Mouse (Mus musculus): ENCODE measurements around the gene Ezr.

The Ezr gene

DNA sequence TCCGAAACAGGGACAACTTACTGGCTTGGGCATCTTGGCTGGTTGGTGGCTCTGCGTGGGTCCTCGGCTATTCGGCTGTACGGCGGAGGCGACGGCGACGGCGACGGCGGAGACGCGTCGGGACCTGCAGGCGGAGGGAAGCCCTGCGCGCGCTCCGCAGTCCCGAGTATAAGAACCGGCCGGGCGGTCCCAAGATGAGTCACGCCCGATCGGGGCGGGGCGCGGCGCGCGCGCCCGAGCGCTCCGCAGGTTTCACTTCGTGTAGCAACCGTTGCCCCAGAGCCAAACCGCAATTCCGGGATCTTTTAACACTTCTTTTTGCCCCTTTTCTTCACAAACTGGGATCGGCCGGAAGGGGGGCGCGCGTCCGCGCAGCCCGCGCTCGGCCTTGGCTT lies at the start of gene Ezr:
TSS of gene Ezr (minus strand) at position 174 of the 395 bp plus-strand sequence.
- peak; percentile 82 for DNase-seq (ENCODE audit: low read depth, low spot score)

DNA sequence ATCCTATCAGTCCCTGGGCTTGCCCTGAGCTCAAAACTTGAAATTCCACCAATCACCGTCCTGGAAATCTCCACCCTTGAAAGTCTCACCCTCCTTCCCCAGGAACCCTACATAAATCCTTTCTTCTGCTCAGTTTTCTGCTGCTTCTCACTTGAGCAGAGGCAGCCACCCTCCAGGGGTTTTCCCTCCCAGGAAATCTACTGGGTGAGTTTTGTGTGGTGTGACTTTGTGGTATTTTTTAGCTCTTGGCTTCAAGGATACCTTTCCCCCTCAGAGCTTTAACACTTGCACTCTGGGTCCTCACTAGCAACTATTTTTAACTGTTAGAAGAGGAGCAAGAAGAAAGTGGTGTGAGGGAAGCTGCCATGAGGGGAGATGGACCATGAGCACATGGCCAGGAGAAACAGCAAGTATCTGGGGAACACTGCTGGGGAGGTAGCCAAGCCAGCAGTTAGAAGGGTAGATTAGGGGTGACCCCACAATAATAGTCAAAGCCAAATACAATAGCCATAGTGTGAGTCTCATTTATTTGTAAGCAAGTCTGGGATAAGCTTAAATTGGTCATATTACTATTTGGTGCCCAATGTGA lies 47.5 kb upstream of the Ezr start:
- DNase-seq (ENCODE audit: low read depth, low spot score): no peak

DNA sequence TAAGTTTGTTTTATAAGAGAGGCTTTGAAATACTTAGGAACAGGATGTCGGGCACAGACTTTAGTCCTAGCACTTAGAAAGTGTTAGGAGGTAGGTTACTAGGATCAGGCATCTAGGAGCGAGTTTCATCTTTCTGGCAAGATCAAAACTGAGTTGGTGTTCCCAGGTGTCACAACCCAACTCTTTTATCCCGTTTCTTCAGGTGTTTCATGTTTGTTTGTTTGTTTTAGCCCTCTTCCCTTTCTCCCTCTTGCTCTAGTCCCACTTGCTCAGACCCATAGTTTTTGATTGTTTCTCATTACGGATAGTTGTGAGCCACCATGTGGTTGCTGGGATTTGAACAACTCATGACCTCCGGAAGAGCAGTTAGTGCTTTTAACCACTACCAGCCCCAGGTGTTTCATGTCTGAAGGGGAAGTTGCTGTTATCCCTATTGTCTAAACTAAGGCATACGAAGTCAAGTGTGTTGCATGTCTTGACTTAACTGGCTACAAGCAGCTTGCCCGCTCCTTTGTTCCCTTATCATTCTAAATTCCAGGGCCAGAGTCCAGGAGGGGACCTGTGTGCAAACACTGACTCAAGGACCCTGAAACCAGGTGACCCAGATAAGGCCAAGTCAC lies 46.1 kb upstream of the Ezr start:
- DNase-seq (ENCODE audit: low read depth, low spot score): no peak

DNA sequence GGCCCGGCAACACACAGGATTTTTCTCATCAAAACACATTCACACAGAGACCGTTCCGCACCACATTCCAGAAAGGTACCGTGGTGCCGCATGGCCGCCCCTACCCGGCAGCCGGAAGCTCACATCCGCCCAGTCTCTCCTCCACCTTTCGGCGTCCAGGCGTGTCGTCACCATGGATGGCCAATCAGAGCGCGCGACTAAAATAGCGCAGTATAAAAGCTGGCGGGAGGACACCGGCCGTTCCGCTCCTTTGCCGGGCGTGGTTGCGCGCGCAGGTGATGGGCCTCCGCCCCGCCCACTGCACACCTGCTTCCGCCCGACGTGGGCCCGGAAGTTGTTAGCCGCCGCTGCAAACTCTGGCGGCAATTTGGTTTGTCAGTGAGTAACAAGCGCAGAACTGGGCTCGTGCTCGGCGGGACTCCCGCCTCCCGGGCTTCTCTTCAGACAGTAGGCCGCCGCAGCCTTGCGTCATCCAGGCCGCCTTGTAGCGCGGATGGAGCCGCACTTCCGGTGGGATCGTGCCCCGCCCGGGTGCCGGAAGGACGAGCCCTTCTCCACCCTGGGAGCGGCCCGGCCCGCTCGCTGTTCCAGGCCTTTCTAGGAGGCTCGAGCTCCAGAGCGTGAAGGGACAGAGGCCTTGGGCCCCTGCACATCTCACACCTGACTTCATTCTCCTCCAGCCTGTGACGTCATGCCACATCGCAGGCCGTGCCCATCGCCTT lies 45.3 kb upstream of the Ezr start:
- peak; percentile 96 for DNase-seq (ENCODE audit: low read depth, low spot score)

DNA sequence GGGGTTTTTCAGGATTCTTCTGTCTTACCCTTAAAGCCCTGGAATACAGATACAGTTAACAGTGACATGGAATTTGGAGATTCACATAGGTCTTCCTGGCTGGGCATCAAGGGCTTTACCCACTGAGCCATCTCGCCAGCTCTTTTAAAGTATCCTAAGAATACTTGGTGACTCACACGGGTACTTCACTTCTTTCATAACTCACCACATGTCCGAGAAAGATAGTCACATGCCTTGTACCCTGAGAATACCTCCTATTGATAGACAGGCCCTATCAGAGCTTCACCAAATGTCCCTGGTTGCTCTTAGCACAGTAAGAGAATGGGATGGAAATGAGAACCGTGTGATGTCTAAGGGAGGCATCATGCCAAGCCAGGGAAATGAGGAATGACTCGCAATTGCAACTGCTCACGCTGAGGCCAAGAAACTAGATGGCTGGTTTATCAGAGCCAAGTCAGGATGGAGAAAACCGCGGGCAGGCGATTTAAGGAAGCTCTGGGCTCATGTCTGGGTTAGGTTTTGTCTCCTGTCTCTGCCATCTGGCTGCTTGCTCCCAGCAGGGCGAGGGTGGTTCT lies 44.7 kb upstream of the Ezr start:
- no peak for DNase-seq (ENCODE audit: low read depth, low spot score)

DNA sequence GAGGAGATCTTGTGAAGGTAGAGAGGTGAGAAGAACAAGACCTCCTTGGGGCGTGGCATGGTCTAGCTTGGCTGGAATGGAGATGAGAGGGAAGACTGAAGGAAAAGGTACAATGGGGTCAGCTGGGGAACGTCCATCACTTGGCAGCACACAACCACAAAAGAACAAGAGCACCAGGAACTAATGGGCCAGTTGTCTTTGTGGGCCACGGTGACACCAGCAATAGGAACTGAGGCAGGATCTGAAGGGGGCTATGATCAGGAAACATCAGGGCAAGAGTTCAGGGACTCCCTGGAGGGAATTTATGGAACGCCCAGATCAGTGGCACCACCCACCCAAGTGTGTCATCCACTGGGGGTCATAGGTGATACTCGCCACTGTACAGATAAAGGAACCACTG lies 34.2 kb upstream of the Ezr start:
- DNase-seq (ENCODE audit: low read depth, low spot score): no peak

DNA sequence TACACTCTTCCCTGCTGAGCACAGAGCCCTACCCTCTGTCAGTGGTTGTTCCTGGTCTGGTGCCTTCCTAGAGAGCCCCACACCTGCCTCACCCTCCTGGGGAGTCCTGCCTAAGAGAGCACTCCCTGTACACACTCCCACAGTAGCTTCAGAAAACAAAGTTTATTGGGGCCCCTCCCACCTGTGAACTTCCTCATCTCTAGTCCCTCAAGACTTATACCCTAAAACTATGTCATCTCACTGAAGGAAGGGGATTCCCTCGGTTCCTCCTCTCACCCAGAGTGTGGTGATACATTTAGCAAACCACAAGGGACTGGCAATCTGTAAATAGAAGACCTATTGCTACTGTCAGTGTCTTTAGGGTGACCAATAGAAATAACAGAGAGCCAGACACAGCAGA lies 33.6 kb upstream of the Ezr start:
- no peak for DNase-seq (ENCODE audit: low read depth, low spot score)

DNA sequence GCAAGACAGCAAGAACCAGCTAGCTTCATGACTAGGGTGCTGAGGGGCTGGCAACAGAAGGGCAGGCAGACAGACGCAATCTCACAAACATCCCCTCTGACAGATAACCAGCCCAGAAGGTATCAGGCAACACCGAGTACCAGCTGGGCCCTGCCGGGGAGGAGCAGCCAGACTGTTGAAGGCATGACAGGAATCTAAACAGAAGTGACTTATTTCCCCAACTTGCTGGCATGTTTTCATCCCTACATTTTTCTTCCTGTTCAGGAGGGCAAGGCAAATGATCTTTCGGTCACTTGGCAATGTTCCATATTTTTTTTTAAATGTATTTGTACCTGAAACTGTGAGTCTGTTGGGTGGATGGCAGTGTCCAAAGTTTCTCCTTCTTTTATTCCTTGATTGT lies 32.1 kb upstream of the Ezr start:
- DNase-seq (ENCODE audit: low read depth, low spot score): no peak

DNA sequence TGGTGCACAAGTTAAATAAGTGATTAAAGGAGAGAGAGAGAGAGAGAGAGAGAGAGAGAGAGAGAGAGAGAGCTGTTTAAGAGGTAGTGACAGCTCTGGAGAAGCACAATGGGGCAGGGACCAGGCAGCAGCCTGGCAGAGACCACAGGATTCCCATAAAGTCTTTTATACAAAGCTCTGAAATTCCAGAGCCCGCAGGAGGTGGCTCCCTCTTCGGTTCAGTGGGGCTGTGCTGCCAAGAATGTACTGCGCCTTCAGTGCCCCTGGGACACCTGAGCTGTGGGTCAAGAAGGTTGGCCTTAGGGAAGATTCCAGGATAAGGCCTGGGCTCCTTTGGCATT lies 30.2 kb upstream of the Ezr start:
- DNase-seq (ENCODE audit: low read depth, low spot score): peak; percentile 33

DNA sequence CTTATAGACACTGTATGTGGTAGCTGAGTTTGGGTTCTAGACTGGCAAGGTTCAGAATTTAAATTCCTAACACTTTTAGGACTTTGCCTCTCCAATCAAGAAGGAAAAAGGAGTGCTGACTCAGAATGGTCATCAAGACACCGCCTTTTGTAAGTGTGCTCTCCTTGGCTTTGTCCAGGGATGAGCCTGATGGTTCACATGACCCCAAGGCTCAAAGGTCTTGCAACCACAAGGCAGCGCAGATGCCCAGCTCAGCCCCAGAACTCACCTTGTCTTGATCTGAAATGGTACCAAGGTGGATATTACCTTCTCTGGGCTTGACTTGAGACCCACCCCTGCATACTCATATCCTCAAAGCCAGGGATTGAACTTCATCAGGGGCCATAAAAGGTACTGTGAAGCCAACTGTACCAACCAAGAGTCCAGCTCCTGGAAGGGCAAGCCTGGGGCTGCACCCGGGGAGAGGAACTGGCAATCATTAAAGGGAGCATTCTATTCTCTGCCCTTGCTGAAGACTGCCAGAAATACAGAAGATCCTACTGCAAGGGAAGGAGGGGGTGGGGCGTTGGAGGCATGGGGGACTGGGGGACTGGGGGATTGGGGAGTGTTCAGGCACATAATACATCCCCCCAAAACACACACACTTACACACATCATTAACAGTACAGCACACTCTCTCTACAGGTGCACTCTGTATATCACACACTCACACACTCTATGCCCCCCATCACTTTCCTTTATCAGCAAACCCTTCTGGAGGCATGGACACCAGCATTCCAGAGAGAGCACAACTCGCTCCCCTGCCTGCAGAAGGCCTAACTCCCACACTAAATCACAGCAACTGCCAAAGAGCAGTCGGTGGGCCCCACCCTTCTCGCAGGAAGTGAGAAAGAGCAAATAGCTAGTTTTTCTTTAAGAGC lies 29.6 kb upstream of the Ezr start:
- DNase-seq (ENCODE audit: low read depth, low spot score): no peak

DNA sequence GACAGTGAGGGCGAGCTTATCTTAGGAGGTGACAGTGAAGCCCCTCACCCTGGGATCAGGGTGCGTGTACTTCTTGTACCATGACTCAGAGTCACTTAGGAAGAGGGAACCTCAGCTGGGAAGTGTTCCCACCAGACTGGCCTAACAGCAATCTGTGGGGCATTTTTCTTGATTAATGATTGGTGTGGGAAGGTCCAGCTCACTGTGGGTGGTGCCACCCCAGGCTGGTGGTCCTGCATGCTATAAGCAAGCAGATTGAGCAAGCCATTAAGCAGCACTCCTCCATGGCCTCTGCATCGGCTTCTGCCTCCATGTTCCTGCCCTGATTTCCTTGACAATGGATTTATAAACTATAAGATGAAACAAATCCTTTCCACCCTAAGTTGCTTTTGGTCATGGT lies 26.7 kb upstream of the Ezr start:
- DNase-seq (ENCODE audit: low read depth, low spot score): no peak

DNA sequence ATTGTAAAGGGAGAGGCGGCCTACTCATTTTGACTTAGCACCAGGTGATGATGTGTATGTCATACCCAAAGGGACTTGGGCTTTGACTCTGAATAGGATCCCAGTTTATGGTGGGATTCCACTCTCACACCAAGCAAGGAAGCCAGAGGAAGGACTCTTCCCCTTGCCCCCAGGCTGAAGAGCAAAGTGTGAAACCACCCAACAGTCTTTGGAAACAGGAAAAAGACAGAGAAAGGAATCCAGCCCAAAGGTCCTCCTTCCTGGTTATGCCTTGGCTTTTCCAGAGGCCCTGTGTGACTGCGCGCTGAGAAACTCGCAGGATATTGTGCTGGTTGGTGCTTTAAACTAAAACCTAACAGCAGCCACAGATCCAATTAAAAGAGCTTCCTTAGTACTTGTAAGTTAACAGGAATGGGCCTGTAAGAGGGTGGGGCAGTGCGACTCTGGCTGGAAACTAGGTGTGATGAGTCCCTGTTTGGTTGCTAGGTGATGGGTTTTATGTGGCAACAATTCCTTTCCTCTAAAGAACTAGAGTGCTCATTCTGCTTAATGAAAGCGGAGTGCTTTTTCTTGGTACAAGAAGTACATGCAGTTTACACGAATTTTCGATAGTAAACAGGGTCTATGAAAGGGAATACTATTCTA lies 26.1 kb upstream of the Ezr start:
- no peak for DNase-seq (ENCODE audit: low read depth, low spot score)

DNA sequence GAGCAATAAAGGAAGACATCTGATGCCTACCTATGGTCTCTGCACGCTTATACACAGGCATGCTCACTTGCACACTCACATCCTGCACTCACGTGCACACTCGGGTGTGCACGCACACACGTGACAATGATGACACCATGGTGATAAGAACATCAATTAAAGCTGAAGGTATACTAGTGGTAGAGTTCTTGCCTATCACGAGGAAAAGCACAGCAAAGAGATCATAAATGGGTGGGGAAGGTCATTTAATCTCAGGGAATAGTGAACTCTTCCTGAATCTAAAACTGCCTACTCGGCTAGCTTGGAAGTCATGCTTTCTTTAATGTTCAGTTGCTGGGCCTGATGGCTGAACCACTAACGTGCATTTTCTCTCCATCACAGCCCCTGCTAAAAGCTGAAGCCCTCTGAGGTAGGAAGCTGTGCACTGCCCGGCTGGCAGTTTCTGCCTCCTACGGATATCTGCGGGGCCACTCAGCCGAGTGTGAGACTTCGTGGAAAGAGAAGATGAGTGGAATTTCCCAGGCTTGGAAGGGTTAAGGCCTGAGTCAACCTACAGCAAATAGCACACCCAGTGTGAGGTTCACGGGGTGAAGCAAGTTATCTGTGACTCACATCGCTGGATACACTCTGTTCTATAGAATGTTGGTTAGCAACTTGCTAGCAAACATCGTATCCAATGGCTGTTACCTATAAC lies 25.4 kb upstream of the Ezr start:
- DNase-seq (ENCODE audit: low read depth, low spot score): no peak

DNA sequence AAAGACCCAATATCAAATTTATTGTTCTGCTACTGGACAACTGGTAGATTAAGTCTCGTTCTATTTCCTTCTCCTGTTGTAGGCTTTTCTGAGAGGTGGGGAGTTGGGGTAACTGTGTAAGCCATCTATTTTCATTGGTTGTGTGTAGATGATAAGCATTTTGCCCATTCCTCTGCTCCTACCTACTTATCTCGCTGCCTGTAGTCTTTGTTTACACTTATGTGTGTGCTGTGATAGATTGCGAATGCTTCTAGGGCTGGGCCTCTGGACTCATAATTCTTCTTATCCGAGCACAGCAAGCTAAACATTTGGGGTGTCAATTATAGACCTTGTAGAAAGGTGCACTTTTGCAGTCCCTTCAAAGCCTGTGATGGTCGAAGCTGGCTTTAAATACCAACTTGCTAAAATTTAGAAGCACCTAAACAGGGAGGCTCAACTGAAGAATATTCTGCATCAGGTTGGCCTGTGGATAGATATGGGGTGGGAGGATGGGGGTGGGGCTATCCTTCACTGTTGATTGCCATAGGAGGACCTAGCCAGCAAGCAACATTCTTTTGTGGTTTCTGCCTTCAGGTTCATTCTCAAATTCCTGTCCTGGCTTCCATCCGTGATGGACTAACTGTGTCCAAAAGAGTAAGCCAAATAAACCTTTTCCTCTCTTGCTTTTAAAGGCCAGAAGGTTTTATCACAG lies 22.4 kb upstream of the Ezr start:
- DNase-seq (ENCODE audit: low read depth, low spot score): no peak

DNA sequence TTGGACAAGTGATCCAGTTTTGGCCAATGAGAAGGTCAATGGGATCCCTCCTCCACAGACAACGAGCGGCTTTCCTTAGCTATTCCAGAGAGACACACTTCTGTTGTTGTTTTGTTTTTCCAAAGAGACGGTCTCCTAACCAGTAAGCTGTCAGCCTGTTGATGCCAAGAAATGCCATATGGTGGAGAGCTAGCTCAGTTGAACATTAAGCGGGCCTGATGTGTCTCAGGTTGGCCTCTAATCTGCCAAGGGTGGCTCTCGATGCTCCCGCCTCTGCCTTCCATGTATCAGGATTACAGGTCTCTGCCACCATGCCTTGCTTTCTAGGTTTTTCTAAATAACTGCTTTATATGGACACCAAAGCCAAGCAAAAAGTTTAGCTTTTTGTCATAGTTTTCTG lies 21.5 kb upstream of the Ezr start:
- no peak for DNase-seq (ENCODE audit: low read depth, low spot score)

DNA sequence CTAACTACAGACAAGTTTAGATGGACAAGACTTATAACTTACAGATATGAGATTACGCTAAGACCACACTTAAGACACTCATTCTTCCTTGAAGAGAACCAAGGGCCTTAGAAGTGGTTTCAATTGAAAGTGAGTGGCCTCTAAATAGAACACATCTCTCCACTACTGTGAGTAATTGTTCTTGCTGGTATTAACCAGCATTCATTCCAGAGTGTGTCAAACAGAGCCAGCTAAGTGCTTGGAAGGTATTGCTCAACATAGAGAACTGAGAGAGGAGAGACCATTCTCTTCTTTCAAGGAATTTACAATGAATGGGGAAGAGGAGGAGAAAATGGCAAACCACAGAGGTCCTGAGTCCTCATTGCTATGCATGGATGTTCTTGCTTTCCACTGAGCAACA lies 21.0 kb upstream of the Ezr start:
- DNase-seq (ENCODE audit: low read depth, low spot score): no peak

DNA sequence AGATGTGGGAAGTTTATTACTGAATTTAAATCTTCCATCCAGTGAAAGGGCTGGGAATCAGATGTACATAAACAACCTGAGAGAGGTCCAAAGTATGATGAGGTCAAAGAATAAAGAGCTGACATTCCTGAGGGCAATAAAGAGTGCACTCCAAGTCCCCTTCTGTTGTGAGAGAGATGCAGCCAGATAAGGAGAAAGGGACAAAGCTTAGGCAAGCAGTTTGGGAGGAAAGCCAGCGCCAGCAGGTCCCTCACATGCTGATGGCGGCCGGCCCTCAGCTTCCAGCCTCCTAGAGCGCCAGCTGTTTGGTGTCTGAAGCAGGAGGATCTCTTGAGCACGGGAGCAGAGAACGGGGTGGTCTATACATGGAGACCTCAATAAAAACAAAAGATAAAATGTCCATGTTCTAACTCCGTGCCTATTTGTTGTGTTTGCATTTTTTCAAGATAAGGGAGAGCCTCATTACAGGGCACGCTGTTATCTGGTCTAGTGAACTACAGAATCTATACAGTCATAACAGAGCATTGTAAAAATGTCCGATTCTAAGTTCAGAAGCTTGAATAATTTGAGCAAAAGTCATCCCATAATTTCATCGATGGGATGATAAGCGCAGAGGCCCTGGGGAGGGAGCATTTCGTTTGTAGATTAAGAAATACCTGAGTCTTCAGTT lies 15.9 kb upstream of the Ezr start:
- DNase-seq (ENCODE audit: low read depth, low spot score): no peak

DNA sequence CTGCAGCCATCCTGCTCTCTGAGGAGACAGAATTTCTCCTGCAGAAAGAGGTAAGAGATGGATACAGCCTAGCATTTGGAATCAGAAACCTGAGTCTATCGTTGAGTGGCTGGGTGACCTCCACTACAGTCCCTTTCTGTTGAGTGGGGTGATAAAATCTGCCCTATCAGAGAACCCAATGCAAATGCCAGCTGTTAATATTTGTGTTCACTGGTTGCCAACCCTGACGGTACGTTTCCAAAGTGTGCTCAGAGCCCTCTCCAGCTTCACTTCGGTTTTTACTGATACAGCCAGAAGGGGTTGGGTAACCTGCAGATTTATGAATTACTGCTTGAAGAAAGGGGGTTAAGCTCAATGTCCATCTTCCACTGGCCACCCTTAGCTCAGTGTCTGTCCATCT lies 14.9 kb upstream of the Ezr start:
- no peak for DNase-seq (ENCODE audit: low read depth, low spot score)

DNA sequence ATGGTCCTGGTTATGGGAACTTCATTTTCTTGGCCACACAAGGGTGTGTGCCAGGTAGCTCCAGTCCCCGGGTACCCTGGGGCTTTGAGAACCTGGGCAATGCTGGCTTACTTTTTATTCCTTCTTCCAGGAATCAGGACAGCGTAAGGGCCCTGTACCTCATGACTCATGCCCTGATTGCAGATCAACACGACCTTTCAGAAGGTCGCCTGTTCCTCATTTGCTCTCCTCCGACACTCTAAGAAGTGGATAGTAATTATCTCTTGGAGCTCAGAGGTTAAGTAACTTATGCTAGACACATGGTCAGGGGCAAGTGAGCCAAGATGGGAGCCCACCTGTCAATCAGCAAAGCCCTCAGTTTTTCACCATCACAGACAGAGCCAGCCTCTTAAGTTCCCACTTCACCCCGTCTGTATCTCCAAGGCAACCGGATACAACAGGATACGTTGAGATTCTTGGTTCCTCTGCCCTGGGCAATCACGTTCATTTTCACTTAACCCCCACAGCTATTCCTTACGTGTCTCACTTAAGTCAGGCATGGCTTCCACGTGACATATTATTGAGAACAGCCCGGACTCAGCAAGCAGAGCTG lies 11.7 kb upstream of the Ezr start:
- DNase-seq (ENCODE audit: low read depth, low spot score): no peak

All from forelimb bud, embryonic 11.5 days (tissue).